Mouse (Mus musculus) cerebellum, adult 11 months (tissue): ENCODE results near the gene Snrpf.
"Not testable (repeated sequence)": the region's sequence is repeated elsewhere in the genome, so short reads cannot be mapped to it uniquely, and the experiment has no call there.

Source experiments
- DNase-seq: peaks from one replicate; pipeline ENCODE4 v3.0.0; 2022

Gene Snrpf

GRCm38 (mm10) chr10:93574966-93575365, 14.5 kb downstream of the Snrpf start:
- no peak for DNase-seq

GRCm38 (mm10) chr10:93572209-93572608, 17.3 kb downstream of the Snrpf start:
- no peak for DNase-seq

- no peak for DNase-seq
Observed at GRCm38 (mm10) chr10:93568671-93569070, 20.8 kb downstream of the Snrpf start.

- DNase-seq: no peak
Observed at GRCm38 (mm10) chr10:93567841-93568566, 21.5 kb downstream of the Snrpf start.

- DNase-seq: no peak
Observed at GRCm38 (mm10) chr10:93567066-93567465, 22.4 kb downstream of the Snrpf start.

GRCm38 (mm10) chr10:93564518-93565090, 24.9 kb downstream of the Snrpf start:
- no peak for DNase-seq

- DNase-seq: no peak
Observed at GRCm38 (mm10) chr10:93559786-93560185, 29.7 kb downstream of the Snrpf start.

- DNase-seq: not testable (repeated sequence)
Observed at GRCm38 (mm10) chr10:93557971-93558370, 31.5 kb downstream of the Snrpf start.

- no peak for DNase-seq
Observed at GRCm38 (mm10) chr10:93552596-93552995, 36.9 kb downstream of the Snrpf start.

- no peak for DNase-seq
Observed at GRCm38 (mm10) chr10:93549821-93550220, 39.7 kb downstream of the Snrpf start.

- peak; percentile 68 for DNase-seq
Observed at GRCm38 (mm10) chr10:93548991-93549390, 40.5 kb downstream of the Snrpf start.

- DNase-seq: no peak
Observed at GRCm38 (mm10) chr10:93547741-93548270, 41.7 kb downstream of the Snrpf start.

- no peak for DNase-seq
Observed at GRCm38 (mm10) chr10:93544172-93544571, 45.3 kb downstream of the Snrpf start.

- no peak for DNase-seq
Observed at GRCm38 (mm10) chr10:93543176-93543575, 46.3 kb downstream of the Snrpf start.

- DNase-seq: no peak
Observed at GRCm38 (mm10) chr10:93542356-93542755, 47.1 kb downstream of the Snrpf start.

GRCm38 (mm10) chr10:93541585-93541984, 47.9 kb downstream of the Snrpf start:
- no peak for DNase-seq

- no peak for DNase-seq
Observed at GRCm38 (mm10) chr10:93540431-93541210, 48.9 kb downstream of the Snrpf start, which contains the start of gene Ccdc38. Ccdc38 (plus strand) TSS chr10:93540632.

- DNase-seq: peak; percentile 33
Observed at GRCm38 (mm10) chr10:93539775-93540430, 49.6 kb downstream of the Snrpf start, which contains the start of gene Amdhd1. Amdhd1 (minus strand) TSS chr10:93540033.

GRCm38 (mm10) chr10:93538818-93539217, 50.7 kb downstream of the Snrpf start:
- no peak for DNase-seq

- no peak for DNase-seq
Observed at GRCm38 (mm10) chr10:93538287-93538686, 51.2 kb downstream of the Snrpf start.
